Mouse (Mus musculus) erythroblast, embryonic 14.5 days (primary cell): ENCODE measurements at regions not wholly inside any gene's neighbourhood (a gene's known extent, or its start where the extent isn't known, plus 50 kb on each side); places are given as distances from the start of the nearest gene placed in this dataset.

ENCODE experiments used
- GATA1 ChIP-seq: IDR thresholded peaks from 2 replicates; pipeline ENCODE4 v1.6.1; 2012; ENCODE audit warnings: low read length, inconsistent platforms, mixed read lengths
- TAL1 ChIP-seq: IDR thresholded peaks from 3 replicates; pipeline ENCODE4 v1.6.1; 2012; ENCODE audit warnings: low read length, inconsistent platforms, mixed read lengths

DNA sequence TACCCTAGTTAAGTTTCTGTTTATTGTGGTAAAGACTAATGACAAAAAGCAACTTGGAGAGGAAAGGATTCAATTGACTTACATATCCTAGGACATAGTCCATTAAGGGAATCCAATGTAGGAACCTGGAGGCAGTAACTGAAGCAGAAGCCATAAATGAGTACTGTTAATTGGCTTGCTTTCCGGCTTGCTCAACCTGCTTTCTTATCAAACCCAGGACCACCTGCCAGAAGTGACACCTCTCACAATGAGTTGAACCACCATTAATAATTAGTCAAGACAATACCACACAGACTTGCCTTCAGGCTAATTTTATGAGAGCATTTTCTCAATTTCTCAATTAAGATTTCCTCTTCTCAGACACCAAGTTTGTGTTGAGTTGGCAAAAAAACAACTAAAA lies 148.8 kb downstream of the Ccser2 start:
- no peak for TF ChIP-seq TAL1
- no peak for TF ChIP-seq GATA1
